Mouse (Mus musculus): Measurements from ENCODE around the gene A2ml1. TPM values are rescaled to one million over a fixed set of nuclear protein-coding genes. Genes with fewer than 3 reads are reported as not detected.

The A2ml1 gene
- polyA plus RNA-seq, 1 experiment: 0.73 TPM

DNA sequence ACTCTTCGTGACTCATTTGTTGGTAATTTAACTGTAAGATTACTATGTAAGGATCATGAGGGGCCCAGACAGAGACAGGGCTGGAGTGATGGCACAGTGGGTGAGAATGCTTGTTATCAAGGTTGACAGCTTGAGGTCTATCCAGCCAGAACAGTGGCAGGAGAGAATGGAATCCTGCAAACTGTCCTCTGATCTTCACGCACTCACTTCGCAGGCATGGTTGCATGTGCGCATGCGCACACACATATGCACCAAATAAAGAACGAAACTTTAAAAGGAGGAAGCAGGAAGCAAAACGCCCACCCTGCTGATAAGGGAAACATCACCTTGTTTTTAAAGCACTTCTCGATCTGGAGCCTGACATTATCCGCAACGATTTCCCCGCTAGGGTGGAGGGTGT is 14.8 kb downstream of the A2ml1 start:
- H3K36me3 ChIP-seq (ENCODE audit: control insufficient read depth, insufficient read depth, low read length): no peaks in the 10 kb centered on the region
- 97% methylated on average over 11 of the region's 11 CpGs for WGBS
- TF ChIP-seq POLR2A (IDR thresholded peaks at IDR 0.05; ENCODE audit: control insufficient read depth, extremely low read depth, insufficient read depth, low read length, poor library complexity) (no peak), CTCF (IDR thresholded peaks at IDR 0.05; ENCODE audit: borderline replicate concordance, control insufficient read depth, extremely low read depth, insufficient read depth, low read length, poor library complexity) (no peak)

GRCm38 (mm10) chr6:128554049-128554448 is 27.4 kb downstream of the A2ml1 start:
- TF ChIP-seq CTCF (IDR thresholded peaks at IDR 0.05; ENCODE audit: borderline replicate concordance, control insufficient read depth, extremely low read depth, insufficient read depth, low read length, poor library complexity) (no peak), POLR2A (IDR thresholded peaks at IDR 0.05; ENCODE audit: control insufficient read depth, extremely low read depth, insufficient read depth, low read length, poor library complexity) (no peak)
- Histone ChIP-seq H3K4me1 (replicated peaks; ENCODE audit: control insufficient read depth, insufficient read depth, low read length) (no peaks in the 10 kb centered on the region; the same call in 1 of the 2 replicates), H3K36me3 (ENCODE audit: control insufficient read depth, insufficient read depth, low read length) (no peaks in the 10 kb centered on the region), H3K4me3 (ENCODE audit: control insufficient read depth, insufficient read depth, low read length) (no peak overlapping the region), H3K27me3 (ENCODE audit: control insufficient read depth, insufficient read depth, low read length) (no peaks in the 10 kb centered on the region), H3K27ac (ENCODE audit: control insufficient read depth, insufficient read depth, low read length) (no peak overlapping the region)
- DNase-seq: no peak
- 9% methylated on average over 7 of the region's 7 CpGs for WGBS

More for the DNA sequence above, 14.8 kb downstream of the A2ml1 start:
- H3K4me3 ChIP-seq (ENCODE audit: control insufficient read depth, insufficient read depth, low read length): no peak overlapping the region
- H3K27me3 ChIP-seq (ENCODE audit: control insufficient read depth, insufficient read depth, low read length): no peaks in the 10 kb centered on the region
- 0 out of 2 replicates have a peak, but pooled peaks cover 2% of the 10 kb centered on the region for H3K4me1 ChIP-seq (replicated peaks; ENCODE audit: control insufficient read depth, insufficient read depth, low read length)
- no peak overlapping the region for H3K27ac ChIP-seq (ENCODE audit: control insufficient read depth, insufficient read depth, low read length)
- no peak for DNase-seq

DNA sequence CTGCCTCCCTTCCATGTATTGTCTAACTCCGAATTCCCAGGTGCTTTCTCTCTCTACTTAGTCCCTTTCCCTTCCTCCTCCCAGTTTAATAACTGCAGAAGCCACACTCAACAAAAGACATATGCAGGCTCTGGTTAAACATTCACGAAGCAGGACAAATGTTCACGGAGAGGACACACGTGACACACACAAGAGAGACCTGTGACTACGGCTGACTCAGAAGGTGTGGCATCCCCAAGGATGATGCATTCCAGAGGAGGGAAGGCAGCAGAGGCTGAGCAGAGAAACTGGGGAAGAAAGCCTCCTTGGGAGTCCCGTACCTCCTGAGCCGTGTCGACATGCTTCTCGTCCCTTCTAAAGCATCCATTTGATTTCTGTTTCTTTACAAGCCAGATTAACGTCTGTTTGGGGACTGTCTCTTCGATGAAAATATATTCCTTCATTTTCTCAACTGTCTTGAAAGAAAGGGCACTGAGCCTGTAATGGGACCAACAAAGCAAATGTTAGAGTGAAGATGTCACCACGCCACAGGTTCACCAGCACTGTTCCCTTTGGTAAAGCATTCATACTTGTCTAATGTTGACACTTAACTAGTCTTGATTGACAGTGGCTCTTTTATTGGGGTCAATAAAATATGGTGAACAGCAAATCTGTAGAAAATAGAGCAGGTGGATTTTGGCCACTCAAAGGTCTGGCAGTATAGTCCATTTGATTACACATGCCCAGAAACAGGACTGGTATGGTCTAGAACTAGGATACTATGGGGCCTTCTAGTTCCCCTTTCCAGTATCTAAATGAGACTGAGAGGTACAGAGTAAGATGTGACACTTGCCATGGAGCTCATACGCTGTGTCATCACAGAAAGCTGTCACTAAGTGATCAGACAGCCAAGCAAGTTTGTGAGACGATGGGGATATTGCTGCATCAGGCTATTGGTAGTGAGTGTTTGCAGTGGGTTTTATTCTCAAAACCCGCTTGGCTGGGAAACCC is 31.6 kb downstream of the A2ml1 start:
- 87% methylated on average over 15 of the region's 15 CpGs for WGBS
- H3K27ac ChIP-seq (ENCODE audit: control insufficient read depth, insufficient read depth, low read length): no peak overlapping the region
- H3K27me3 ChIP-seq (ENCODE audit: control insufficient read depth, insufficient read depth, low read length): no peaks in the 10 kb centered on the region
- no peak for DNase-seq
- H3K4me3 ChIP-seq (ENCODE audit: control insufficient read depth, insufficient read depth, low read length): no peak overlapping the region
- H3K4me1 ChIP-seq (replicated peaks; ENCODE audit: control insufficient read depth, insufficient read depth, low read length): no peaks in the 10 kb centered on the region
- H3K36me3 ChIP-seq (ENCODE audit: control insufficient read depth, insufficient read depth, low read length): no peaks in the 10 kb centered on the region
- no peak for TF ChIP-seq POLR2A (IDR thresholded peaks at IDR 0.05; ENCODE audit: control insufficient read depth, extremely low read depth, insufficient read depth, low read length, poor library complexity)
- TF ChIP-seq CTCF (IDR thresholded peaks at IDR 0.05; ENCODE audit: borderline replicate concordance, control insufficient read depth, extremely low read depth, insufficient read depth, low read length, poor library complexity): no peak

GRCm38 (mm10) chr6:128548532-128548931 is 32.9 kb downstream of the A2ml1 start:
- DNase-seq: no peak
- no peaks in the 10 kb centered on the region for H3K36me3 ChIP-seq (ENCODE audit: control insufficient read depth, insufficient read depth, low read length)
- 97% methylated on average over 10 of the region's 10 CpGs for WGBS
- TF ChIP-seq CTCF (IDR thresholded peaks at IDR 0.05; ENCODE audit: borderline replicate concordance, control insufficient read depth, extremely low read depth, insufficient read depth, low read length, poor library complexity): no peak
- no peak for TF ChIP-seq POLR2A (IDR thresholded peaks at IDR 0.05; ENCODE audit: control insufficient read depth, extremely low read depth, insufficient read depth, low read length, poor library complexity)
- no peaks in the 10 kb centered on the region for H3K27me3 ChIP-seq (ENCODE audit: control insufficient read depth, insufficient read depth, low read length)
- no peak overlapping the region for H3K4me3 ChIP-seq (ENCODE audit: control insufficient read depth, insufficient read depth, low read length)
- H3K4me1 ChIP-seq (replicated peaks; ENCODE audit: control insufficient read depth, insufficient read depth, low read length): no peaks in the 10 kb centered on the region
- no peak overlapping the region for H3K27ac ChIP-seq (ENCODE audit: control insufficient read depth, insufficient read depth, low read length)

DNA sequence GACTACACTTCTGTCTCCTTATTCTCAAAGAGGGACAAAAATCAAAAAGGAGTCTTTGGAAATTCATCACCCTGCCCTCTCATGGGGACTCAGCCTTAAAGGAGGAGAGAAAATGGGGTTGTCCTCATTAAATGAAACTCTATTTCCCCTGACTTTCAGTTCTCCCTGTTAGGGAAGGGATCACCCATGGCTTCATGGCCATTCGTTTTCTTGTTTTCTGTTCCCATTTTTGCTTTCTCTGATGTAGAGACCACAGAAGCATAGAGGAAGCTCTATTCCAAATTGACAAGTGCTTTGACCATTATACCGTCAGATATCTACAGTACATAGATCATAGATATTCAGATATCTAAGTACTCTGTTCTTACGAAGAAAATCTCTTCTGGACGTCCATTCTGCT is 36.0 kb downstream of the A2ml1 start:
- WGBS: 83% methylated on average over 4 of the region's 4 CpGs
- no peaks in the 10 kb centered on the region for H3K36me3 ChIP-seq (ENCODE audit: control insufficient read depth, insufficient read depth, low read length)
- no peak for DNase-seq
- no peak overlapping the region for H3K4me3 ChIP-seq (ENCODE audit: control insufficient read depth, insufficient read depth, low read length)
- TF ChIP-seq POLR2A (IDR thresholded peaks at IDR 0.05; ENCODE audit: control insufficient read depth, extremely low read depth, insufficient read depth, low read length, poor library complexity) (no peak), CTCF (IDR thresholded peaks at IDR 0.05; ENCODE audit: borderline replicate concordance, control insufficient read depth, extremely low read depth, insufficient read depth, low read length, poor library complexity) (no peak)
- no peaks in the 10 kb centered on the region for H3K27me3 ChIP-seq (ENCODE audit: control insufficient read depth, insufficient read depth, low read length)
- H3K4me1 ChIP-seq (replicated peaks; ENCODE audit: control insufficient read depth, insufficient read depth, low read length): no peaks in the 10 kb centered on the region
- H3K27ac ChIP-seq (ENCODE audit: control insufficient read depth, insufficient read depth, low read length): no peak overlapping the region

- 80% methylated on average over 13 of the region's 13 CpGs for WGBS
- no peak for DNase-seq
Observed at GRCm38 (mm10) chr6:128543226-128543625, 38.2 kb downstream of the A2ml1 start.

More at GRCm38 (mm10) chr6:128543226-128543625, 38.2 kb downstream of the A2ml1 start:
- no peak overlapping the region for H3K4me3 ChIP-seq (ENCODE audit: control insufficient read depth, insufficient read depth, low read length)
- no peaks in the 10 kb centered on the region for H3K4me1 ChIP-seq (replicated peaks; ENCODE audit: control insufficient read depth, insufficient read depth, low read length)
- no peak for TF ChIP-seq POLR2A (IDR thresholded peaks at IDR 0.05; ENCODE audit: control insufficient read depth, extremely low read depth, insufficient read depth, low read length, poor library complexity)
- no peak for TF ChIP-seq CTCF (IDR thresholded peaks at IDR 0.05; ENCODE audit: borderline replicate concordance, control insufficient read depth, extremely low read depth, insufficient read depth, low read length, poor library complexity)
- H3K27ac ChIP-seq (ENCODE audit: control insufficient read depth, insufficient read depth, low read length): no peak overlapping the region
- no peaks in the 10 kb centered on the region for H3K27me3 ChIP-seq (ENCODE audit: control insufficient read depth, insufficient read depth, low read length)
- no peaks in the 10 kb centered on the region for H3K36me3 ChIP-seq (ENCODE audit: control insufficient read depth, insufficient read depth, low read length)
